Mouse (Mus musculus): ENCODE measurements at regions not wholly inside any gene's neighbourhood (a gene's known extent, or its start where the extent isn't known, plus 50 kb on each side); places are given as distances from the start of the nearest gene placed in this dataset.

DNA sequence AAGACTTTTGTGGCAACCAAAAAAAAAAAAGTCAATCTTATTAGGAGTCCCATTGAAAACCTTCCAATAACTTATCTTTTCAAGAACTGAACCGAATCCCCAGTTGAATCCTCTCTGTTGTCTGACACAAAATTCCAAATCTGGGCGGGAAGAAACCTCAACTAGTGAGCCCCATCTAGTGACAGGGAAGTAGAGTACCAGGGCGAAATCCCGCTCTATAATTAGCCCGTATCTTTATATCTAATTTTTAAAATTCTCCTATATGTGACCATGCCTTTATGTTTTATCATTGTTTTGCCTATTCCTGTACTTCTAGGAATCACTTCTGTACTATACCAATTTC is 195.7 kb downstream of the Pdgfra start:
- no peak overlapping the region for H3K27ac ChIP-seq
- no peaks in the 10 kb centered on the region for H3K9me3 ChIP-seq
- H3K9ac ChIP-seq, result no peak overlapping the region
- H3K27me3 ChIP-seq, result peaks cover 5% of the 10 kb centered on the region; the same call in 1 of the 2 replicates
- no peaks in the 10 kb centered on the region for H3K4me1 ChIP-seq (replicated peaks)
- ATAC-seq (ENCODE audit: low FRiP score), result no peak
- WGBS, result 67% methylated on average over 5 of the region's 5 CpGs
- H3K4me3 ChIP-seq, result no peak overlapping the region
- no peak overlapping the region for H3K4me2 ChIP-seq
- no peaks in the 10 kb centered on the region for H3K36me3 ChIP-seq

GRCm38 (mm10) chr5:75355266-75355665 is 203.2 kb downstream of the Pdgfra start:
- 39% methylated on average over 1 of the region's 1 CpGs for WGBS
- H3K4me1 ChIP-seq (replicated peaks), result peaks cover 5% of the 10 kb centered on the region; the same call in 1 of the 2 replicates
- H3K36me3 ChIP-seq, result no peaks in the 10 kb centered on the region
- no peak overlapping the region for H3K4me2 ChIP-seq
- 0 out of 2 replicates have a peak, but pooled peaks cover 2% of the 10 kb centered on the region for H3K27me3 ChIP-seq
- no peak for ATAC-seq (ENCODE audit: low FRiP score)
- peak overlapping the region; percentile 52 for H3K27ac ChIP-seq
- no peak overlapping the region for H3K4me3 ChIP-seq
- no peak overlapping the region for H3K9ac ChIP-seq
- H3K9me3 ChIP-seq, result no peaks in the 10 kb centered on the region

GRCm38 (mm10) chr5:75358869-75359268 is 206.8 kb downstream of the Pdgfra start:
- no peak overlapping the region for H3K27ac ChIP-seq
- no peak overlapping the region for H3K4me2 ChIP-seq
- H3K4me3 ChIP-seq, result no peak overlapping the region
- no peaks in the 10 kb centered on the region for H3K9me3 ChIP-seq
- 87% methylated on average over 5 of the region's 5 CpGs for WGBS
- H3K36me3 ChIP-seq, result no peaks in the 10 kb centered on the region
- ATAC-seq (ENCODE audit: low FRiP score), result no peak
- H3K4me1 ChIP-seq (replicated peaks), result peaks cover 5% of the 10 kb centered on the region; the same call in 1 of the 2 replicates
- no peaks in the 10 kb centered on the region for H3K27me3 ChIP-seq
- H3K9ac ChIP-seq, result no peak overlapping the region

DNA sequence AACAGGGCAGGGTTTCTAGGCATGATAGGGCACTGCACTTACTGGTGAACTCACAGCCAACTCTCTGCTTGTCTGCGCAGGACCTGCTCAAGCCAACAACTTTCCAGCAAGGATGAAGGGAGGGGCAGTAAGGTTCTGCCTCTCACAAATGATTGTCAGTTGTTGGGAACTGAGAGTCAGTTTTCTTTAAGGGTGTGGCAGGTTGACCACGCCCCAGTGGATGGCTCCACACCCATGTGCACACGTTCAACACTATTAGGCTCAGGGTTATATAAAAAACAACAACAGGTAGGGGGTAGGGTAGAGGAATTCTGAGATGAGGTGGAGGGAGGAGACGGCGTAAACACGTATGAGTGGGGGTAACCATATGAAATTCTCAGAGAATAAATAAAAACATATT is 210.9 kb upstream of the Kit start:
- no peak overlapping the region for H3K27ac ChIP-seq
- H3K9ac ChIP-seq, result no peak overlapping the region
- 93% methylated on average over 6 of the region's 6 CpGs for WGBS
- H3K4me1 ChIP-seq (replicated peaks), result no peaks in the 10 kb centered on the region
- ATAC-seq (ENCODE audit: low FRiP score), result no peak
- no peak overlapping the region for H3K4me2 ChIP-seq
- no peak overlapping the region for H3K4me3 ChIP-seq
- no peaks in the 10 kb centered on the region for H3K36me3 ChIP-seq
- H3K9me3 ChIP-seq, result no peaks in the 10 kb centered on the region
- no peaks in the 10 kb centered on the region for H3K27me3 ChIP-seq

DNA sequence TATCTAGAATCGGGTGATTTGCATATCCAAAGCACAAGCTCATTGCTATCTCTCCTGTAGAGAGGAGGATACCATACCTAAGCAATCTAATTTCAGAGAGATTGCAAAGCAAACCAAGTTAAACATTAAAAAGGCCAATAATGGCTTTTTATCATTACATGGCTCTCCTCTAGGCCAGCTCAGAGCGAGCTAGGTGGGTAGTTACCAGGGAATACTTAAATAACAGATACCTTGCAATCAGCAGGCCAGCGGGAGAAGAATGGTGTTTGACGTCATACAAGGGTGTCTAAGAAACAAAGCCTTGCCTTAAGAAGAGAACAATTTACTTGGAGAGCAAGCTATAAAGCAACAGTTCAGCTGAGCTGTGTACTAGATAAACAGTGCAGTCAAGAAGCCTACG is 207.4 kb upstream of the Kit start:
- Histone ChIP-seq H3K36me3 (no peaks in the 10 kb centered on the region), H3K4me2 (no peak overlapping the region), H3K4me1 (replicated peaks) (no peaks in the 10 kb centered on the region), H3K4me3 (no peak overlapping the region), H3K27ac (no peak overlapping the region), H3K9ac (no peak overlapping the region), H3K27me3 (no peaks in the 10 kb centered on the region), H3K9me3 (no peaks in the 10 kb centered on the region)
- 89% methylated on average over 5 of the region's 5 CpGs for WGBS
- no peak for ATAC-seq (ENCODE audit: low FRiP score)

DNA sequence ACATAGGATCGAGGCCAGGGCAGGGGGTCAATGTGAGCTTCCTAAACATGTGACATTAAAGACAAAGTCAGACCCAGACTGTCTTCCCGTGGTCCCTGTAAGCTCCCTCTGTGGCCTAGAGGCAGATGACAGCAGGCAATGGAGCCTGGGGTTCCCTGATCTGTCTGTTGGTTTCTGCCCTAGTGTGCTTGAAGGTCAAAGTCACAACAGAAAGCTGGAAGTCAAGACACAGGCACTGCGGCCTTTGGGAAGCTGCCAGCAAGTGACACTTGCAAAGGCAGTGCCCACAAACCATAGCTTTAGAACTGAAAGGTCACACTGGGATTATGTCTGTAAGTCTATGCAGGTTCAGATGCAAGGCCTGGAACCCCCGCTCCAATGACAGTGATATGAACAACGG is 206.0 kb upstream of the Kit start:
- WGBS, result 89% methylated on average over 5 of the region's 5 CpGs
- H3K4me2 ChIP-seq, result no peak overlapping the region

GRCm38 (mm10) chr5:75372849-75373248 is 201.9 kb upstream of the Kit start:
- no peak for ATAC-seq (ENCODE audit: low FRiP score)
- H3K4me1 ChIP-seq (replicated peaks), result 0 out of 2 replicates have a peak, but pooled peaks cover 6% of the 10 kb centered on the region
- 65% methylated on average over 3 of the region's 3 CpGs for WGBS

More for the DNA sequence above, 206.0 kb upstream of the Kit start:
- no peak overlapping the region for H3K4me3 ChIP-seq
- H3K4me1 ChIP-seq (replicated peaks), result no peaks in the 10 kb centered on the region
- no peaks in the 10 kb centered on the region for H3K36me3 ChIP-seq
- no peak overlapping the region for H3K27ac ChIP-seq
- no peak overlapping the region for H3K9ac ChIP-seq
- ATAC-seq (ENCODE audit: low FRiP score), result no peak
- H3K27me3 ChIP-seq, result no peaks in the 10 kb centered on the region
- H3K9me3 ChIP-seq, result no peaks in the 10 kb centered on the region

DNA sequence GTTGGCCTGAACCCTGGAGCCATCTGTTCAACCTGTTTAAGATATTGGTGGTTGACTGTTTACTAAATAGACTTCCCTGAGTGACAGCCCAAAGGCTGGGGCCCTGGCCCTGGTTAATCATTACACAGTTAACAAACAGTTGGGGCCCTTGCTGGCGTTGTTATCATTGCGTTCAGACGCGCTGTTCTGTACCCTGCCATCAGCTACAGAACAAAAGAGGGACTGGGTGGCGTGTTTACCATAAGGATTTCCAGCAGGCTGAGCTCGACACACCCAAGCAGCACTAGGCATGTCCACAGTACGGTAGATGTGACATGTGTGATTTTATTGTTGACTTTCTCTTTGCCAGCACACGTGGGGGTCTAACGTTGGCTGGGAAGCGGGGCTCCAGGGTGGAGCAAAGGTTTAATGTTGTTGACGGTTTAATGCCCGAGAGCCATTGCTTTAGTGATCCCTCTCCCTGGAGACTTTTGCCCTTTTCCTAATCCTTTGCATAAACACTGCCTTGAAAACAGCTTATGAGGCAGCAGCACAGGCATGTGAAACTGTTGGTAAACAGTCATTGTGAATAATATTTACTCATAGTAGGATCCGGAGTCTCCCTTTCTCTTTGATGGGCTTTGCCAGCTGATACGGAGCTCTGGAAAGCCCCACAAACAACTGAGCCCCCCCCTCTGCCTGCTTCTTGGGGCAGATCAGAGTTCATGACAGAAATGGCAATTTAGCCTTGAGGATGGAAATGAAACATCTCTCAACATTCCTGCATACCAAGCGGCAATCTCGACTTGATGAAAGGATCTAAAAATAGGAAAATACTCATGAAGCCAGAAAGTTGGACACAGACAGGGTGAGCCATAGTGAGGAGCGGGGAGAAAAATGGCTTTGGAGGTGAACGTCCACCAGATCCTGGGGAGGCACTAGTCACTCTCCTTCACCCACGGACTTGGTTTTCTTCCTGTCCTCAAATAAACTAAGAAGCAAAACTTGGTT is 197.1 kb upstream of the Kit start:
- Histone ChIP-seq H3K9ac (no peak overlapping the region), H3K27me3 (no peaks in the 10 kb centered on the region), H3K4me3 (no peak overlapping the region), H3K9me3 (no peaks in the 10 kb centered on the region), H3K4me1 (replicated peaks) (0 out of 2 replicates have a peak, but pooled peaks cover 6% of the 10 kb centered on the region), H3K27ac (no peak overlapping the region), H3K4me2 (no peak overlapping the region), H3K36me3 (no peaks in the 10 kb centered on the region)
- no peak for ATAC-seq (ENCODE audit: low FRiP score)
- 46% methylated on average over 19 of the region's 19 CpGs for WGBS

More at GRCm38 (mm10) chr5:75372849-75373248, 201.9 kb upstream of the Kit start:
- no peak overlapping the region for H3K27ac ChIP-seq
- no peak overlapping the region for H3K9ac ChIP-seq
- no peaks in the 10 kb centered on the region for H3K9me3 ChIP-seq
- H3K4me2 ChIP-seq, result no peak overlapping the region
- H3K27me3 ChIP-seq, result no peaks in the 10 kb centered on the region
- no peak overlapping the region for H3K4me3 ChIP-seq
- H3K36me3 ChIP-seq, result no peaks in the 10 kb centered on the region

GRCm38 (mm10) chr5:75378655-75379054 is 196.1 kb upstream of the Kit start:
- Histone ChIP-seq H3K9ac (no peak overlapping the region), H3K4me2 (no peak overlapping the region), H3K27ac (no peak overlapping the region; the same call in 1 of the 2 replicates), H3K4me3 (no peak overlapping the region), H3K4me1 (replicated peaks) (0 out of 2 replicates have a peak, but pooled peaks cover 6% of the 10 kb centered on the region), H3K9me3 (no peaks in the 10 kb centered on the region), H3K27me3 (no peaks in the 10 kb centered on the region), H3K36me3 (no peaks in the 10 kb centered on the region)
- 59% methylated on average over 2 of the region's 2 CpGs for WGBS
- no peak for ATAC-seq (ENCODE audit: low FRiP score)

GRCm38 (mm10) chr5:75380340-75380739 is 194.4 kb upstream of the Kit start:
- Histone ChIP-seq H3K36me3 (no peaks in the 10 kb centered on the region), H3K4me1 (replicated peaks) (0 out of 2 replicates have a peak, but pooled peaks cover 6% of the 10 kb centered on the region), H3K4me3 (no peak overlapping the region), H3K27ac (no peak overlapping the region), H3K4me2 (no peak overlapping the region), H3K9ac (no peak overlapping the region), H3K27me3 (no peaks in the 10 kb centered on the region), H3K9me3 (no peaks in the 10 kb centered on the region)
- no peak for ATAC-seq (ENCODE audit: low FRiP score)
- 81% methylated on average over 1 of the region's 1 CpGs for WGBS

GRCm38 (mm10) chr5:75382138-75382537 is 192.6 kb upstream of the Kit start:
- Histone ChIP-seq H3K27ac (no peak overlapping the region), H3K36me3 (no peaks in the 10 kb centered on the region), H3K27me3 (no peaks in the 10 kb centered on the region), H3K9me3 (no peaks in the 10 kb centered on the region), H3K9ac (no peak overlapping the region), H3K4me3 (no peak overlapping the region), H3K4me2 (no peak overlapping the region), H3K4me1 (replicated peaks) (0 out of 2 replicates have a peak, but pooled peaks cover 6% of the 10 kb centered on the region)
- no peak for ATAC-seq (ENCODE audit: low FRiP score)
- WGBS, result 92% methylated on average over 3 of the region's 3 CpGs

- ATAC-seq (ENCODE audit: low FRiP score), result no peak
- no peak overlapping the region for H3K9ac ChIP-seq
- H3K4me2 ChIP-seq, result peak overlapping the region; percentile 36
- no peaks in the 10 kb centered on the region for H3K36me3 ChIP-seq
- no peaks in the 10 kb centered on the region for H3K27me3 ChIP-seq
- H3K9me3 ChIP-seq, result no peaks in the 10 kb centered on the region
- H3K4me3 ChIP-seq, result no peak overlapping the region
- 0 out of 2 replicates have a peak overlapping the region, but pooled peaks have one; percentile 12 for H3K27ac ChIP-seq
- peaks cover 6% of the 10 kb centered on the region for H3K4me1 ChIP-seq (replicated peaks)
- WGBS, result 44% methylated on average over 13 of the region's 13 CpGs
Measured at GRCm38 (mm10) chr5:75387886-75388454, 186.7 kb upstream of the Kit start.

All from hindbrain, embryonic 13.5 days (tissue).